Mouse (Mus musculus) macrophage (primary cell): ENCODE data around the gene Scnn1g. TPM values are rescaled to one million over a fixed set of nuclear protein-coding genes. Genes with fewer than 3 reads are reported as not detected.

ENCODE experiments used
- H3K27ac ChIP-seq: fragments of 350-480 bp; formaldehyde crosslinking; 2 replicates; pipeline ENCODE4 v1.9.0; 2021
- H3K36me3 ChIP-seq: fragments of 350-480 bp; formaldehyde crosslinking; 2 replicates; pipeline ENCODE4 v1.9.0; 2021; ENCODE audit errors: inconsistent target
- H3K4me3 ChIP-seq: fragments of 350-480 bp; formaldehyde crosslinking; 2 replicates; pipeline ENCODE4 v1.9.0; 2021; ENCODE audit errors: inconsistent target
- H3K79me2 ChIP-seq: fragments of 350-480 bp; formaldehyde crosslinking; 2 replicates; pipeline ENCODE4 v1.9.0; 2021; ENCODE audit errors: inconsistent target
- WGBS: methylation state at CpG from one replicate; pipeline ENCODE4 v1.1.7; 2026; ENCODE audit warnings: inconsistent platforms; ENCODE audit not compliant: missing documents; 5-methylcytosine and 5-hydroxymethylcytosine counted together
- polyA plus RNA-seq: library from polyadenylated mRNA; stranded (reverse); fragments of 250-400 nt; gene quantifications from 3 replicates; pipeline ENCODE4 v1.2.4, GENCODE M21; 2018; ENCODE audit warnings: inconsistent platforms
- total RNA-seq, 78 experiments: library from RNA; depleted of rRNA; stranded (reverse); fragments of 250-400 nt; gene quantifications; 1 replicate in 9 of 78; 2 replicates in 24 of 78; 3 replicates in 43 of 78; 4 replicates in 2 of 78; pipeline ENCODE4 v1.2.4; 2018; ENCODE audit warnings: inconsistent platforms in 56 of 78

Gene Scnn1g
- not detected for total RNA-seq (2018; cell fraction: chromatin; rRNA removed)
- total RNA-seq (2018; cell fraction: cytosol; rRNA removed), result not detected
- total RNA-seq (2018; cell fraction: nucleus; rRNA removed), result not detected
- polyA plus RNA-seq, result not detected in 3 replicates

- H3K27ac ChIP-seq, result no peak within 1 kb of the TSS
- H3K36me3 ChIP-seq, result no peaks in the 10 kb centered on the region
- no peaks in the 10 kb centered on the region for H3K79me2 ChIP-seq
- no peak within 1 kb of the TSS for H3K4me3 ChIP-seq
- 5% methylated on average over 38 of the region's 38 CpGs for WGBS
These were observed at the start of gene Scnn1g for GRCm38 (mm10) chr7:121734171-121734831. Gene Scnn1g (plus strand): TSS chr7:121734479.

DNA sequence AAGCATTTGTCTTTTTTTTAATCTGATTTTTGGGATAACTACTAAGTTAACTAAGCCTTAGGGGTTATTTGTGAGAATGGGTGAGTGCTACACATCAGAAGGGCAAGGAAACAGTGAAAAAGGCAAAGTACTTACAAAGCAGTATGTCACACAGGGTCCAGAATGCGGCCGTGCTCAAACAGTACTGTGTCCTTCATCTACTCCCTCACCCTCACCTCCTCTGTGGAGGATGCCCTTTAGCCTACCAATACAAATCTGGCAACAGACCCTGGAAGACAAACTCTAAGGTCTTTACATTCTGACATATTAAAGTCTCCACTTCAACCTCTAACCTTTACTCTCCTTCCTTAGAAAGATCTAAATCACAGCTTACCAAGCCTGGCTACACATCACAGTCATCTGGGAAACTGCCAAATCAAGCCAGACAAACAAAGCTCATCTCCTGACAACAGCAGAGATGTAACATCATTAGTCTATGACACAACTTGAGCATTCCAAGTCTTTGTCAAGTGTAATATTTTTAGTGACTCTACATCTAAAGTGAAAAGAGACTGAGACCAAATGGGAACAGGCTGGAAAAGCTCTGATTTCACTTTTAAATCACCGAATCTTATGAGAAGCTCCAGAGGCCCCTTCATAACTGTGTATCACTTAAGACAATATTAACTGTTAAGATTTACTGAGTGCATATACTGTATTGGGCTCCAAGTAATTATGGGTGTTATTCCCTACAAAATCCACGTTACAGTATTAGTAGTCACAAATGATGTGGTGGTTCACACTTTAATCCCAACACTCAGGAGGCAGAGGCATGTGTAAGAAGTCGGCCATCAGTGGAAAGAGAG is 48.9 kb upstream of the Scnn1g start:
- no peak overlapping the region for H3K27ac ChIP-seq
- H3K4me3 ChIP-seq, result no peak overlapping the region
- peaks cover 96% of the 10 kb centered on the region for H3K79me2 ChIP-seq
- 98% methylated on average over 5 of the region's 5 CpGs for WGBS
- no peaks in the 10 kb centered on the region for H3K36me3 ChIP-seq

- Histone ChIP-seq H3K27ac (no peak overlapping the region), H3K4me3 (no peak overlapping the region), H3K79me2 (peaks cover 100% of the 10 kb centered on the region), H3K36me3 (no peaks in the 10 kb centered on the region)
These were observed 44.9 kb upstream of the Scnn1g start for GRCm38 (mm10) chr7:121689338-121689737.

GRCm38 (mm10) chr7:121691803-121692202 is 42.5 kb upstream of the Scnn1g start:
- Histone ChIP-seq H3K79me2 (peaks cover 100% of the 10 kb centered on the region), H3K4me3 (no peak overlapping the region), H3K27ac (no peak overlapping the region), H3K36me3 (no peaks in the 10 kb centered on the region)
- WGBS, result 100% methylated on average over 2 of the region's 2 CpGs

GRCm38 (mm10) chr7:121697170-121697569 is 37.1 kb upstream of the Scnn1g start:
- peaks cover 100% of the 10 kb centered on the region for H3K79me2 ChIP-seq
- no peak overlapping the region for H3K27ac ChIP-seq
- no peak overlapping the region for H3K4me3 ChIP-seq
- no peaks in the 10 kb centered on the region for H3K36me3 ChIP-seq

DNA sequence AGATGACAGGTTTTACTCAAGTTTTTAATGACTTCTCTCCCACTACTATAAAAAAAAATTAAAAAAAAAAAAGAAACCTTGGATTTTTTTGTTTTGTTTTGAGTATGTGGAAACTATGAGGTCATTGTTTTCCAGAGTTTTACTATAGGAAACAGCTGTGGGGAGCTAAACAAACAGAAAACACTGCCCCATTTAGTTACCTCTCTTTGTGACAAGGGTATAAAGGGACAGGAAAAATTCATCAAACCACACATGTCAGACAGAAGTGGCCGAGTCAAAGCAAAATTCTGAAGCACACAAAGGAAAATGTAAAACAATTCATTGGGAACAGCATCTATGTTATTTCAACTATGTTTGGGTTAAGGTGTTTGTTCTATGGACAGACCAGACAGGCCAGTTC is 36.7 kb upstream of the Scnn1g start:
- WGBS, result 86% methylated on average over 1 of the region's 1 CpGs
- Histone ChIP-seq H3K79me2 (peaks cover 100% of the 10 kb centered on the region), H3K4me3 (no peak overlapping the region), H3K27ac (no peak overlapping the region), H3K36me3 (no peaks in the 10 kb centered on the region)

DNA sequence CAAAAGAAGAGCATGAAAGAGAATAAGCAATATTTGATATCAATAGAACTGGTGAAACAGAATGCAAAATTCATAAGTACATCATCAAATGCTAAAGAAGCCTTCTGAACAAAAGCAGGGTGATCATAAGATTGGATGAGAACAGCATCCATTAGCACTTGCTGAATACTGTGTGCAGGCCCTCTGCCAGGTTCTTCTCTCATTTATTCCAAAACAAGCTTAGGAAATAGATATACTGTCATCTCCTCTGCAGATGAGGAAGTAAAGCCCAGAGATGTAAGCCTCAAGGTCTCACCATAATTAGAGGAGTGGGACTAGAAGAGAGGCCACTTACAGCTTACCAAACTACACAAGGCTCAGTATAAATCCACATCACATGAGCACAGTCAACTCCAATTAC is 35.1 kb upstream of the Scnn1g start:
- H3K36me3 ChIP-seq, result no peaks in the 10 kb centered on the region
- no peak overlapping the region for H3K4me3 ChIP-seq
- H3K27ac ChIP-seq, result no peak overlapping the region
- H3K79me2 ChIP-seq, result peaks cover 100% of the 10 kb centered on the region

- 100% methylated on average over 3 of the region's 3 CpGs for WGBS
- no peaks in the 10 kb centered on the region for H3K36me3 ChIP-seq
- peaks cover 100% of the 10 kb centered on the region for H3K79me2 ChIP-seq
- H3K4me3 ChIP-seq, result no peak overlapping the region
- H3K27ac ChIP-seq, result no peak overlapping the region
These were observed 33.8 kb upstream of the Scnn1g start for GRCm38 (mm10) chr7:121700480-121700879.

DNA sequence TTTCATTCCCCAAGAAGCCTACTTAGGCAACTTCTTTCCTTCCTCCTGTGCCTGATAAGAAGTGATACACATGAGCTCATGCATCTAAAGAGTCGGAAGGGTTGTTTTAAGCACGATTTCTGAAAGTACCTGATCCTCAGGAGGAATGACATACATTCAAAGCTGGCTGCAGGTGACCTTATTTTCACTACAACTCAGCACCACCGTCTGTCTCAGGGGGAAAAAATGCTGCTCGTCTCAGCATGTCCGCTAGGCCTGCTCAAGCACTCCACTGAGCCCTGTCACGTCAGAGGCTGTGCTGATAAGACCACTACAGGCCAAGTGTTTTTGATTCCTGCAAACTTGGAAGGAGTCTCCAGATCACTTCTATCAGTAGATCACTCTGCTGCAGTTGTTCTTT is 32.3 kb upstream of the Scnn1g start:
- H3K79me2 ChIP-seq, result peaks cover 95% of the 10 kb centered on the region
- H3K27ac ChIP-seq, result no peak overlapping the region
- H3K36me3 ChIP-seq, result no peaks in the 10 kb centered on the region
- H3K4me3 ChIP-seq, result no peak overlapping the region
- 93% methylated on average over 6 of the region's 6 CpGs for WGBS

DNA sequence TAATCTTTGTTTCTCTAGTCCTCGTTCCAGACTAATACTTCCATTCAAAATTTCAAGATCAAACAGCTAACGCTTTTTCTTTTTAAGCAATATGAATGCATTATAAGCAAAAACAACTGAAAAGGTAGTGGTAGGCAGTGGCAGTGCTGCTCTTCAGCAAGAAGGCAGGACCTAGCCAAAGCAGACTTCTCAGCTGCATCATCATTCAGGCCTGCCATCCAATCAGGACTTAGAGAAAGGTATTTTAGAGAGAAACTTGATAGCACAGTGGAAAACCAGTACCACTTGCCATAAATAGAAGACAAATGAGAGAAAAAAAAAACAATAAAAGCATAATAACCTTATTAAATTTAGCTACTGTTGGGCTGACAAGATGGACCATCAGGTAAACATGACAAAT is 29.2 kb upstream of the Scnn1g start:
- Histone ChIP-seq H3K79me2 (peaks cover 64% of the 10 kb centered on the region), H3K36me3 (no peaks in the 10 kb centered on the region), H3K4me3 (no peak overlapping the region), H3K27ac (no peak overlapping the region)
- 96% methylated on average over 2 of the region's 2 CpGs for WGBS

- Histone ChIP-seq H3K79me2 (peaks cover 49% of the 10 kb centered on the region), H3K36me3 (no peaks in the 10 kb centered on the region), H3K4me3 (peak overlapping the region; percentile 35), H3K27ac (no peak overlapping the region)
- WGBS, result 4% methylated on average over 67 of the region's 77 CpGs
These were observed 27.7 kb upstream of the Scnn1g start for GRCm38 (mm10) chr7:121706411-121707072.

DNA sequence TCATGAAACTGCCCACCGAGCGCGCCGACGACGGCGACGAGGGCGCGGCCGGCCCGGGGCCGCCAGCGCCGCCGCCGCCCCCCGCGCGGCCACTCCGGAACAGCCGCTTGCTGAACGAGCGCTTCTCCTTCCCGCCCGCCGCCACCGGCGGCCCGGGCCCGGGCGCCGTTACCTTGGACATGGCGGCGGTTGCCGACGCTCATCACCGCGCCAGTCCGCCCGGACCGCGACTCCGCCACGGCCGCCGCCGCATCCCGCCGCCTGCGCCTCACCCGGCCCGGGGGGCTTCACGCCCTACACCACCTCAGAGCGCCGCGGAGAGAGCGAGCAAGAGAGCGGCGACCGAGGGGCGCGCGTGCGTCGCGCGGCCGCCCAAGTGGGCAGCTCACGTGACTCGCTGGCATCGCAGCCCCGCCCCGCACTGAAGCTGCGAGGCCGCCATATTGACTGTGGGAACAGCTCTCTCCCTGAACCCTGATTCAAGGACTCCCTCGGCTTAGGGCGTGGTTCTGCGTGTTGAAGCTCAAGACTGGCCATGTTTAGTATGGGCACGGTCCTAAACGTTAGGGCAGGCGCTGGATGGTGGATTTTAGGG is 27.1 kb upstream of the Scnn1g start, which contains the start of gene Usp31:
Usp31 (minus strand) TSS at position 181 of the 595 bp plus-strand sequence.
- peaks cover 43% of the 10 kb centered on the region for H3K79me2 ChIP-seq
- H3K36me3 ChIP-seq, result no peaks in the 10 kb centered on the region
- peak within 1 kb of the TSS; percentile 38 for H3K4me3 ChIP-seq
- no peak within 1 kb of the TSS for H3K27ac ChIP-seq
- under 1% methylated on average over 68 of the region's 82 CpGs for WGBS

- H3K27ac ChIP-seq, result no peak overlapping the region
- H3K36me3 ChIP-seq, result no peaks in the 10 kb centered on the region
- H3K79me2 ChIP-seq, result peaks cover 3% of the 10 kb centered on the region
- 68% methylated on average over 2 of the region's 2 CpGs for WGBS
- H3K4me3 ChIP-seq, result no peak overlapping the region
These were observed 23.1 kb upstream of the Scnn1g start for GRCm38 (mm10) chr7:121711171-121711570.

DNA sequence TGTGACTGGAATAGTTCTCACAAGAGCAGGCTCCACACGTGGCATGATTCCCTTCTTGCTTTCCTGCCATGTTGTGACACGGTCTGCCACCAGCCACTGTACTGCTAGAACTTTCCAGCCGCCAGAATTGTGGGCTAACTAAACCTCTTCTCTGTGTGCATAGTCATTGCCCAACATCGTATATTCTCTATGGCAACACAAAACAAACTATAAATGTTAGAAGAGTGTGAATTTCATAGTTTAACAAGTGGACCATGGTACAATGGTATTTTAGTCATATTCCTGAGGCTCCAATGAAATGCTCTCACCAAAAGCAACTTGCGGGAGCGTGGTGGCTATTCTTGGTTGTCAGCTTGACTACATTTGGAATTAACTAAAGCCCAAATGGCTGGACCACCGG is 17.2 kb upstream of the Scnn1g start:
- Histone ChIP-seq H3K79me2 (no peaks in the 10 kb centered on the region), H3K4me3 (no peak overlapping the region), H3K27ac (no peak overlapping the region), H3K36me3 (no peaks in the 10 kb centered on the region)
- 81% methylated on average over 7 of the region's 7 CpGs for WGBS
